Mouse (Mus musculus): Measurements from ENCODE around the gene Irs3.

DNA sequence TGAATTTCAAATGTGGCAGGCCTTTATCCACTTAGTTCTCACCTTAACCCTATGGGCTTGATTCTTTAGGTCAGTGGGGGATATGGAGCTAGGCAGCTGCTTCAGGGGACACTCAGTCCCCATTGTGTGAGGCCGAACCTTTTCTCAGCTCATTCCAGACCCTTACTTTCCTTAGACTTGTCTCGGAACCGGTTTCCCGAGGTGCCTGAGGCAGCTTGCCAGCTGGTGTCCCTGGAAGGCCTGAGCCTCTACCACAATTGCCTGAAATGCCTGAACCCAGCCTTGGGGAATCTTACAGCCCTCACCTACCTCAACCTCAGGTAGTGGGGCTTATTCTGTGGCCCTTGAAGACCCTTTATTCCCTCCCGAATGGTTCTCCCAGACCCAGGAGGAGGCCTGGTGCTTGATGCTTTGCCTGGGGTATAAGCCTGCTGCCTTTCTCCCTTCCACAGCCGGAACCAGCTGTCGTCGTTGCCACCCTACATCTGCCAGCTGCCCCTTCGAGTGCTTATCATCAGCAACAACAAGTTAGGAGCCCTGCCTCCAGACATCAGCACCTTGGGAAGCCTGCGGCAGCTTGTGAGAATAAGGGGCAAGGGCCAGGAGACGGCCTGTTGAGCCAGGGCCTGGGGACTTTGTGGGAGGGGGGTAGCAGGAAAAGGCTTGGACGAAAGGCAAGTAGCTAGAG, 12.0 kb downstream of the Irs3 start:
- TF ChIP-seq POLR2A (IDR thresholded peaks at IDR 0.05; ENCODE audit: borderline replicate concordance, insufficient read depth, low read length) (no peak), CTCF (IDR thresholded peaks at IDR 0.05; ENCODE audit: borderline replicate concordance, insufficient read depth, low read depth, low read length) (no peak)

Data from cerebellum, adult 2 months (tissue).